Mouse (Mus musculus) layer of hippocampus, adult 9-11 months (tissue): ENCODE data around the gene Idua.

ENCODE experiments used
- DNase-seq: peaks from one replicate; pipeline ENCODE4 v3.0.0; 2022

The Idua gene

GRCm38 (mm10) chr5:108691152-108691551 is 31.0 kb downstream of the Idua start:
- no peak for DNase-seq

- no peak for DNase-seq
Observed at GRCm38 (mm10) chr5:108692271-108692670, 32.1 kb downstream of the Idua start, which contains the start of gene Fgfrl1. Fgfrl1 (plus strand) TSS chr5:108692382.

- peak; percentile 59 for DNase-seq
Observed at GRCm38 (mm10) chr5:108693872-108694288, 33.7 kb downstream of the Idua start.

DNA sequence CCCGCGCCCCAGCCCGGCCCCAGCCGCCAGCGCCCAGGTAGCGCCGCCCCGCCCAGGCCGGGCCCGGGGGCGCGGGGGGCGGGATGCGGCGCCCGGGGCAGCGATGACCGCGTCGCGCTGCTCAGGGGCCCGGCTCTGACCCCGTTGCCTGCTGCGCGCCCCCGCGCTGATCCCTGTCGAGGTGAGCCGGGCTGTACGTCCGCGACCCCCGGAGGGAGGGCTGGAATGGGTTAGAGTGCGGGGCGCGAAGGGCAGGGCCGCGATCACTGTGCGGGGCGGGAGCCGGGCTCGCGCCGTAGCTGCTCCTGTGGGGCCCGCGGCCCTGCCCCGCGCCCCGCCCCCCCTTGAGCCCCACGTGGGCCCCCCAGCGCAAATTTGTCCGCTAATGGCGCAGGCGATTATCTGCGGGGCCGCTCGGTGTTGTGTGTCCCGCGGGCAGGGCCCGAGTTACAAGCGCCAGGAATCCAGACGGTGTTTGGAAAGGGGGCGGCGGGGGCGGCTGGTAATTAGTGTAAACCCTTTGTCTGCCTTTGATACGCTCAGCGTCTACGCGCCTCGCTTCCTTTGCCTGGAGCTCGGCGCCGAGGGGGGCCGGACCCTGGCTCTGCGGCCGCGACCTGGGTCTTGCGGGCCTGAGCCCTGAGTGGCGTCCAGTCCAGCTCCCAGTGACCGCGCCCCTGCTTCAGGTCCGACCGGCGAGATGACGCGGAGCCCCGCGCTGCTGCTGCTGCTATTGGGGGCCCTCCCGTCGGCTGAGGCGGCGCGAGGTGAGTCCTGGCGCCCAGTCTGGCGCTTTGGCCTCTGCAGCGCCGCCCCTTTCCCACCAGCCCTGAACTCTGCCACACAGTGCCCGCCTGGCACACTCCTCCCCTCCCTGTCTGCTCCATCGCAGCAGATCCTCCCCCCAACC is 34.5 kb downstream of the Idua start:
- no peak for DNase-seq

- no peak for DNase-seq
Observed at GRCm38 (mm10) chr5:108695861-108696260, 35.7 kb downstream of the Idua start.

- DNase-seq = no peak
Observed at GRCm38 (mm10) chr5:108696542-108696941, 36.4 kb downstream of the Idua start.

DNA sequence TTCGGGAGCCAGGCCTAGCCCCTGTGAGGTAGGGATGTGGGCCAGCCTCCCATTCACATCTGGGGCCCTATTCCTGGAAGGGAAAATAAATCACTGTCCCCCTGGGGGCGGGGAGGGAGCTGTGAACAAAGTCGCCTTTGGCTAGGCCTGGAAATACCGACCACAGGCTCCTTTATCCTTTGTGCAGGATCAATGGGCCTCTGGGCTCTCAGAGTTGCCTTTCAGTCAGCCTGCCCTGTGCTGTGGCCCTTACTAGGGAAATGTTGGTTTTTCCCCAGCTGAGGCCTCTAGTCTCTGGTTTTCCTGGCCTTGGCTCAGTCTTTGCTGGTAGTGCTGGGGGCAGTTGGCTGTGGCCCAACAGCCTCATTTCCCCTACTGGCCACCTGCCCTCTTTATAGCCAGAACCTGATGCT is 37.2 kb downstream of the Idua start:
- peak; percentile 86 for DNase-seq

DNA sequence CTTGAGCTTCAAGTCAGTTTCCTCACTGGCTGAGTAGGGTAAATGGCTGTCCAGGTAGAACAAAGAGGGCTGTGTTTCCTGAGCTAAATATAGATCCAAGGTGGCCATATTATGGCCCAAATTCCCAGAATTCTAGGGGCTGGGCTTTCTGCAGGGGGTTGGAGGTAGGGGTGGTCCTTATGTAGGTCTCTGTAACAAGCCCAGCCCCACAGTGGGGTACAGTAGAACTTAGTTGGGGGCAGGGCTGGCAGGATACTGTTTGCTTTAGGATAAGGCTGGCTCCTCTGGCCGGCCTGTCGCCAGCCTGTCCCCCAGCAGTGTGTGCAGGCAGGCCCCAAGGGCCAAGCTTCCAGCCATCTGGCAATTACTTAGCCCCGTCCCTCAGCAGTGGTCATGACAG is 40.2 kb downstream of the Idua start:
- no peak for DNase-seq

GRCm38 (mm10) chr5:108701341-108702021 is 41.4 kb downstream of the Idua start:
- DNase-seq = no peak

GRCm38 (mm10) chr5:108703754-108704626 is 43.9 kb downstream of the Idua start:
- DNase-seq = no peak

DNA sequence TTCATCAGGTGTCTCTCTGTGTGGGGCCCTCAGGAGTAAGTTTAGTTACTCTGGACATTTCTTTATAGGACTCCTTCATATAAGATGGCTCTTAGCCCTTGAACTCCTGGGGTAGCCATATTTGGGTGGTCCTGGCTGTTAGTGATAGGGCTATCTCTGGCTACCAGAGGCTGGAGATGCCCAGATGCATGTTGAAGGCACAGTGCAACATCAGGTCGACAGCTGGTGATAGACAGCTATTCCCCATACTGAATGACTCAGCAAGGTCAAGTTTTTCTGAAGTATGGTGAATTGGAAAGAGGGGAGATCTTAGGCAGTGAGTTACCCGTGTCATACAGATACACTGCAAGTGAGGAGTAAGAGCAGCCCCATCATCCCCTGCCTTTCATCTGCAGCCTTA is 47.6 kb downstream of the Idua start:
- DNase-seq = no peak

GRCm38 (mm10) chr5:108708419-108708818 is 48.3 kb downstream of the Idua start:
- DNase-seq = no peak

DNA sequence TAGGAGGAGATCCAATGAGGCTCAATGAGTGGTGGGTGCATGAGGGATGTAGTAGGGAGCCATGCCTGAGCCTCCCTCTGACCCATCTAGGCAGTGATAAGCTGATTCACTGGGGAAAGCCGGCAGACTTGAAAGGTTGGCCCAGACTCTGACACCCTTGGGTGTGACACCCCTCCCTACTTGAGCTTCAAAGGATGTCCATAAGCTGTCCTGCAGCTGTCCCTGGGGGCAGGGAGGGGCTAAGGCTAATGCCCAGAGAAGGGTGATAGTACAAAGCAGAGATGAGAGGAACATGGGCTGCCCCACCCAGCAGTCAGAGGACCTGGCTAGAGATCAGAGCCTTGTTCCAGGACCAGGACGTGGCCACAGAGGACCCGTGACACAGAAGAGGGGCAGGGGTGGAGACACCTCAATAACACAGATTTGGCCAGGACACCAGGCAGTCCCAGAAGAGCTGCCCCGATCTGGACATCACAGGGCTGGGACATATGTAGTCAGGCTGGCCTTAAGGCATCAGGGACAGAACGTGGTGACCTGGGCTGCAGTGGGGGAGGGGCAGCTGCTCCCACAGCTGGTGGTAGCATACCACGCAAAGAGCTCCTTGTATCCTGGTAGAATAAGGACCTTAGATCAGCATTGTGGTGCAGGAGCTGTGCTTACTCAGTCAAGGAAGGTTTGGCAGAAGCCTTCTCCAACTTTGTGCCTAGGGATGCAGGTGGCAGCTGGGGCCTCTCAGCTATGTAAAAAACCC is 49.0 kb downstream of the Idua start:
- DNase-seq = no peak

DNA sequence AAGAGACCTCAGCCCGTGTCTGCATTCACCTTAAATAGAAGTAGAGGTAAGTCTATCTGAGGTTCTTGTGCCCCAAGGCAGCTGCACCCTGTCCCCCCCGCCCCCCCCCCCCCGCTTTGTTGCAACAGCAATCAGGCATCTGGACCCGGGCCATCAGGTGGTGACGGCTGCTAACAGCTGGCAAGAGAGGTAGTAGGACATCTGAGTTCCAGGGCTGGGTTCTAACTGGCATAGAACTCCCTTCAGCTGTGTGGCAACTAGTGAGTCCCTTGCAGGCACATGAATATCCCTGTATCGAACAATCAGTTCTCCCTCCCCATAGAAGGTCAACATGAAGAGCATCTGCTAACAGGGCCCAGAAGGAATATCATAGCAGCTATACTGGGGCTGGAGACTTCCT is 51.8 kb downstream of the Idua start:
- DNase-seq = no peak

DNA sequence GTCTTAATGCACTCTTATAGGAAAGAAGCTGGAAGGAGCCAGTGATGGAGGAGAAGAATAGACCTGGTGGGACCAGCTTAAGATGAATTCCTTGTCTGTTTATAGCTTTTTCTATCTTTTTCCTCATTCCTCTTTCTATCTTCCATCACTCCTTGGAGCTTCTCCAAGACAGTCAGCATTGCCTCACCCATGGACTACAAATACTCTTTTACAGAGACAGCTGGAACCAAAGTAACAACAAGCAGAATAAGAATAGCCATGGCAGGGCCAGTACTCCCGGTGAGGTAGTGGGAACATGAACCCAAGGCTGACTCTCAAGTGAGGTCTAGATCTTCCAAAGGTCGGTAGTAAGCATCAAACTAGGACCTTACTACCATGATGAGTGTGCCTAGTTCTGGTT is 53.0 kb downstream of the Idua start:
- no peak for DNase-seq

DNA sequence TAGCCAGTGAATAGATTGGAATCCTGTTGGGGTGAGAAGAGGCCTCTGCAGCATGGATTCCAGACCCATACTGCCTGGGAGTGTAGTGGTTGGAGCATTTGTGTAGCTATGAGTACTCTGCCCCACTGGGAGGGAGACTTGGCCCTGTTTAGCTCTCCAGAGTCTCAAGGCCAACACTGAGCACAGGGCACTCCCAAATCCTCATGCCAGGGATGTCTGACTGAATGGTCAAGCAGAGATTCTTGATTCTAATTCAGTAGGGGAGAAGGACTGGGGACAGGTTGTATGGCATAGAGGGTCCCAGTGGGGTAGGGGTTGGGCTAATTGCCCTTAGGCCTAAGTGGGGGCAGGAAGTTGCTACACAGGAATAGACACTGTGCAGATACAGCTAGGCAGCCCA is 53.6 kb downstream of the Idua start:
- DNase-seq = no peak

- peak; percentile 55 for DNase-seq
Observed at GRCm38 (mm10) chr5:108714149-108714548, 54.0 kb downstream of the Idua start.

- DNase-seq = no peak
Observed at GRCm38 (mm10) chr5:108715974-108716373, 55.8 kb downstream of the Idua start.

- DNase-seq = peak; percentile 22
Observed at GRCm38 (mm10) chr5:108718051-108718450, 57.9 kb downstream of the Idua start.

DNA sequence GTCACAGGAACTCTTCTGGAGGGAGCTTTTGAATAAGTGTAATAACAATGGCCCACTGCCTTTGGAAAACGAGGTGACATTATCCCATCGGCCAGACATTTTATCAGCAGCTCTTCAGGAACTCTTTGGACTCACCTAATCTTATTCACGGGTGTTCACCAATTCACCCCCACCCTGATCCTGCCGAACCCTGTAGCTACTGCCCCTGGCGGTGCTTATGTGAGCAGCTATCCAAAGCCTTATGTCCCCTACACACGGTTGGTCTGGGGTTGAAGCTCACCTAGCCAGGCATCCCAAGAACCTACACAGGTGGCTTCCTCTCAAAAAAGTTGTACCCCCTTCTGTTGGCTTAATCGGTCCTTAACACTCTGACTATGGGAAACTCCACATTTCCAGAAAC is 59.6 kb downstream of the Idua start:
- no peak for DNase-seq

DNA sequence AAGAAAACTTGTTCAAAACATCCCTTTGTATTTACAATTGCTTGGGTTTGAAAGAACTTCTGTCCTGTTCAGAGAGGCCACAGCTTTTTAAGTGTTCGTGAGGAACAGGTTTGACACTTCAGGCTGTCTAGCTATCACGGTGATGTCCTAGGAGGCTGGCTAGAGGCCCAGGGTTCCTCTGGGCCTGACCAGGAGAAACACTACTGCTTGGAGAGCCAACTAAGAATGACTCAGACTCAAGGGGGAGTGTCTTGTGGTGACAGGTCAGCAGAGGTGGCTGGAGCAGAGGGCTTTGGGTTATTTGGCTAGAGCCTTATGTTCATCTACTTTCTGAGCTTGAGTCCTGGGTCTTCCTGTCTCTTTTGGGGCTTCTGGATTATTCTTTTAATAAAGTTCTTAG is 63.9 kb downstream of the Idua start:
- no peak for DNase-seq

DNA sequence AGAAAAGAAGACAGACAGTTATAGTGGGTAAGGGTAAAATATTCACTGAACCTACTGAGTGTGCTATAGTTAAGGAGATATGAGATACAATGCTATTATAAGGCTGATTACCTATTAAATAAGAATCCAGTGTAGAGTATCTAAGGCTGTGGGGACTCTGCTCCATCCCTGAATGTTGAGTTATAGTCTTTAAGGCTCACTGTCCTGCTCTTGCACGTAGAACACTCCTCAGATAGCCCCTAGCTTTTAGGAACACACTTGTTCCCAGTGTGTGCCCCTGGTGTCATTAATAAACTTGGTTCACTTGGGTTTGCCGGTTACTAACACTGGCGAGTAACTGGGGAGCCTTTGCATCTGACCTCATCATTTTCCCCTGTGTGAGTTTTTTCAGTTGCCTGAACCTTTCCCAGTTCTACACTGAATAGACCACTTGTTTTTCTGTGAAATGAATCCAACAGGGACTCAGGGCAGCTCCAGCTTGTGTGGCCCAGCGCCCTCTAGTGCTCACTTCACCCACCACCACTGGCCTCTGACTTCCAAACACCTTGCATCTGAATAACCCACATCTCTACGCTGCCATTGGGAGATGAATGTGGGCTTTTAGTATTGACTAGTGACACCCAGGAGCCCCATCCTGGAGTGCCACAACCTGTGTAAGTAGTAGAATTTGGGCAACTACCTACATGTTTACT is 66.6 kb downstream of the Idua start:
- DNase-seq = peak; percentile 65
